Comparison of ENCODE assay signal across 8 mouse cellular contexts in the genomic region with DNA sequence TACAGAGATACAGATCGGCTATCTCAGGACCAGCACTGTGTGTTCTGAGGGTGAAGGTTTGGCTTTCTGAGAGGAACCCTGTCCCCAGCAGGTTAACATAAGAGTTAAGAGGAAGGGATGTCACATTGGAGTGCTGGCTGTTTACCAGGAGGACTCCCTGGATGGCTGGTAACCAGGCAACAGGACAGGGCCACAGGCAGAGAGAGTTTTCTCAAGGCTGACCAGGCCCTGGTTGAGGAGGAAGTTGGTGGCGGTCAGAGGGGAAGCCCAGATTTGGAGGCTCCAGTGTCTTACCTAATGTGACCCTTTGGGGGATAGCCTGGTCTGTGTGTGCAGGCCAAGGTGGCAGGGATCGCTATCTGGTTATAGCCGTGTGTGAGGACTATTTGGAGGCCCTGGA. TPM values are rescaled to one million over a fixed set of nuclear protein-coding genes. Genes with fewer than 3 reads are reported as not detected.
DNase-seq lines count a peak whose midpoint lies in the region; ATAC-seq and TF ChIP-seq lines count a peak whose summit lies in the region.

No protein-coding gene starts in this region.

- no peaks in the 10 kb centered on the region for H3K9me3 ChIP-seq in heart, embryonic 16.5 days (replicated peaks; ENCODE audit: control insufficient read depth, low read length)
- no peaks in the 10 kb centered on the region for H3K9me3 ChIP-seq in limb, embryonic 12.5 days
- H3K9me3 ChIP-seq in midbrain, postnatal 0 days (ENCODE audit: low read length), result no peaks in the 10 kb centered on the region

- TF ChIP-seq CTCF in midbrain, postnatal 0 days (IDR thresholded peaks at IDR 0.05), result no peak

- H3K36me3 ChIP-seq in heart, embryonic 16.5 days (ENCODE audit: control insufficient read depth, insufficient read depth), result peaks cover 16% of the 10 kb centered on the region
- peaks cover 48% of the 10 kb centered on the region for H3K36me3 ChIP-seq in limb, embryonic 12.5 days
- 0 out of 2 replicates have a peak, but pooled peaks cover 7% of the 10 kb centered on the region for H3K36me3 ChIP-seq in midbrain, postnatal 0 days (ENCODE audit: insufficient read depth, low read length)

- H3K4me2 ChIP-seq in heart, embryonic 16.5 days (ENCODE audit: low read depth, low read length), result peak overlapping the region; percentile 79
- peak overlapping the region; percentile 97 for H3K4me2 ChIP-seq in limb, embryonic 12.5 days
- peak overlapping the region; percentile 98 for H3K4me2 ChIP-seq in midbrain, postnatal 0 days (ENCODE audit: low read depth, low read length, poor library complexity, severe bottlenecking)

- 49% methylated on average over 4 of the region's 4 CpGs for WGBS in heart, embryonic 16.5 days
- WGBS in limb, embryonic 12.5 days, result 87% methylated on average over 4 of the region's 4 CpGs
- WGBS in midbrain, postnatal 0 days, result 71% methylated on average over 4 of the region's 4 CpGs

- H3K27me3 ChIP-seq in heart, embryonic 16.5 days (ENCODE audit: control insufficient read depth, insufficient read depth, low read length), result no peaks in the 10 kb centered on the region
- H3K27me3 ChIP-seq in limb, embryonic 12.5 days, result no peaks in the 10 kb centered on the region
- no peaks in the 10 kb centered on the region for H3K27me3 ChIP-seq in midbrain, postnatal 0 days (ENCODE audit: insufficient read depth, low read length)

- peak; percentile 52 to 65 for DNase-seq in lung, adult 18-20 months
- DNase-seq in lung, postnatal 14 days, result no peak
- peak; percentile 53 for DNase-seq in midbrain, postnatal 0 days (ENCODE audit: low spot score)
- no peak for DNase-seq in urinary bladder, postnatal 25 days (ENCODE audit: low spot score)
- no peak for DNase-seq in right cerebral cortex, postnatal 4 days

- H3K27ac ChIP-seq in heart, embryonic 16.5 days (ENCODE audit: low read length), result peak overlapping the region; percentile 95
- 0 out of 2 replicates have a peak overlapping the region, but pooled peaks have one; percentile 31 for H3K27ac ChIP-seq in limb, embryonic 12.5 days
- H3K27ac ChIP-seq in midbrain, postnatal 0 days (ENCODE audit: low read depth, low read length), result no peak overlapping the region

- peak overlapping the region; percentile 84 for H3K9ac ChIP-seq in heart, embryonic 16.5 days (ENCODE audit: low read length)
- H3K9ac ChIP-seq in limb, embryonic 12.5 days (replicated peaks), result peak overlapping the region; percentile 90
- H3K9ac ChIP-seq in midbrain, postnatal 0 days (replicated peaks; ENCODE audit: low read length, poor library complexity, severe bottlenecking), result peak overlapping the region; percentile 95; the same call in 1 of the 2 replicates

- peak; percentile 30 for ATAC-seq in common myeloid progenitor, adult 5-6 weeks (replicated peaks; ENCODE audit: low read depth, poor library complexity, severe bottlenecking)
- no peak for ATAC-seq in heart, embryonic 16.5 days (replicated peaks; ENCODE audit: extremely low read depth, insufficient read depth, low FRiP score)
- no peak for ATAC-seq in limb, embryonic 12.5 days (ENCODE audit: insufficient number of reproducible peaks, insufficient read depth, low FRiP score, low TSS enrichment, low read depth)
- ATAC-seq in midbrain, postnatal 0 days (ENCODE audit: low FRiP score), result no peak

- peaks cover 47% of the 10 kb centered on the region for H3K4me1 ChIP-seq in heart, embryonic 16.5 days (ENCODE audit: control insufficient read depth, insufficient read depth, low read length)
- H3K4me1 ChIP-seq in limb, embryonic 12.5 days (replicated peaks), result peaks cover 40% of the 10 kb centered on the region
- H3K4me1 ChIP-seq in midbrain, postnatal 0 days (ENCODE audit: insufficient read depth, low read length), result peaks cover 25% of the 10 kb centered on the region; the same call in 1 of the 2 replicates

- H3K4me3 ChIP-seq in heart, embryonic 16.5 days (ENCODE audit: low read length), result peak overlapping the region; percentile 70
- peak overlapping the region; percentile 82 for H3K4me3 ChIP-seq in limb, embryonic 12.5 days (replicated peaks)
- H3K4me3 ChIP-seq in midbrain, postnatal 0 days (ENCODE audit: low read depth, low read length), result peak overlapping the region; percentile 77; the same call in 1 of the 2 replicates

RNA-seq across cellular contexts. Expression of a gene that starts 1.8 kb away (rescaled TPM):
- 16.5 and 19.5 TPM in 2 replicates for total RNA-seq in common myeloid progenitor, adult 5-6 weeks (2017)
- polyA plus RNA-seq in heart, embryonic 16.5 days (2015; fragmentation: Nextera tagmentation; extraction: Ambion mirVana), result 11.7 and 13.2 TPM in 2 replicates
- polyA plus RNA-seq in limb, embryonic 12.5 days (2016; fragmentation: Nextera tagmentation; extraction: Ambion mirVana), result 24.6 and 27.1 TPM in 2 replicates
- 33.3 and 33.9 TPM in 2 replicates for total RNA-seq in midbrain, postnatal 0 days (2014; rRNA removed)
- polyA plus RNA-seq in midbrain, postnatal 0 days (2015; fragmentation: Nextera tagmentation; extraction: Ambion mirVana), result 19.0 and 20.4 TPM in 2 replicates

RNA-seq across cellular contexts. Expression of a gene that starts 15.1 kb away (rescaled TPM):
- total RNA-seq in common myeloid progenitor, adult 5-6 weeks (2017), result 85.9 and 92.8 TPM in 2 replicates
- polyA plus RNA-seq in heart, embryonic 16.5 days (2015; fragmentation: Nextera tagmentation; extraction: Ambion mirVana), result 45.0 and 45.8 TPM in 2 replicates
- polyA plus RNA-seq in limb, embryonic 12.5 days (2016; fragmentation: Nextera tagmentation; extraction: Ambion mirVana), result 65.8 and 72.6 TPM in 2 replicates
- total RNA-seq in midbrain, postnatal 0 days (2014; rRNA removed), result 34.5 and 45.8 TPM in 2 replicates
- 41.4 and 42.6 TPM in 2 replicates for polyA plus RNA-seq in midbrain, postnatal 0 days (2015; fragmentation: Nextera tagmentation; extraction: Ambion mirVana)

RNA-seq across cellular contexts. Expression of a gene that starts 19.5 kb away (rescaled TPM):
- 769 and 809 TPM in 2 replicates for total RNA-seq in common myeloid progenitor, adult 5-6 weeks (2017)
- 3,677 and 4,254 TPM in 2 replicates for polyA plus RNA-seq in heart, embryonic 16.5 days (2015; fragmentation: Nextera tagmentation; extraction: Ambion mirVana)
- polyA plus RNA-seq in limb, embryonic 12.5 days (2016; fragmentation: Nextera tagmentation; extraction: Ambion mirVana), result 2,206 and 2,264 TPM in 2 replicates
- 2,678 and 3,049 TPM in 2 replicates for total RNA-seq in midbrain, postnatal 0 days (2014; rRNA removed)
- 1,705 and 1,726 TPM in 2 replicates for polyA plus RNA-seq in midbrain, postnatal 0 days (2015; fragmentation: Nextera tagmentation; extraction: Ambion mirVana)

RNA-seq across cellular contexts. Expression of a gene that starts 44.7 kb away (rescaled TPM):
- 272 and 344 TPM in 2 replicates for total RNA-seq in common myeloid progenitor, adult 5-6 weeks (2017)
- polyA plus RNA-seq in heart, embryonic 16.5 days (2015; fragmentation: Nextera tagmentation; extraction: Ambion mirVana), result 97.4 and 99.3 TPM in 2 replicates
- polyA plus RNA-seq in limb, embryonic 12.5 days (2016; fragmentation: Nextera tagmentation; extraction: Ambion mirVana), result 224 and 227 TPM in 2 replicates
- total RNA-seq in midbrain, postnatal 0 days (2014; rRNA removed), result 29.8 and 33.7 TPM in 2 replicates
- 18.4 and 21.0 TPM in 2 replicates for polyA plus RNA-seq in midbrain, postnatal 0 days (2015; fragmentation: Nextera tagmentation; extraction: Ambion mirVana)

RNA-seq across cellular contexts. Expression of a gene that starts 44.8 kb away (rescaled TPM):
- 97.3 and 99.1 TPM in 2 replicates for total RNA-seq in common myeloid progenitor, adult 5-6 weeks (2017)
- 270 and 281 TPM in 2 replicates for polyA plus RNA-seq in heart, embryonic 16.5 days (2015; fragmentation: Nextera tagmentation; extraction: Ambion mirVana)
- 209 and 210 TPM in 2 replicates for polyA plus RNA-seq in limb, embryonic 12.5 days (2016; fragmentation: Nextera tagmentation; extraction: Ambion mirVana)
- total RNA-seq in midbrain, postnatal 0 days (2014; rRNA removed), result 23.3 and 48.2 TPM in 2 replicates
- 136 and 145 TPM in 2 replicates for polyA plus RNA-seq in midbrain, postnatal 0 days (2015; fragmentation: Nextera tagmentation; extraction: Ambion mirVana)

Comparison
In these comparisons a context has a peak if more than half of its experiments do, and no peak if none do; other contexts are left out.
1. DNase-seq: peak in lung, adult 18-20 months (2 of 2) and midbrain, postnatal 0 days (single experiment); none in lung, postnatal 14 days (single experiment), urinary bladder, postnatal 25 days (single experiment) and right cerebral cortex, postnatal 4 days (single experiment).
2. Peak in every context shown above with its lines, with median percentiles within 50 percentile points of each other: H3K4me2 ChIP-seq, H3K4me3 ChIP-seq and H3K9ac ChIP-seq.